Mouse (Mus musculus) liver, embryonic 15.5 days (tissue): ENCODE results near the gene 1700024P04Rik. TPM values are rescaled to one million over a fixed set of nuclear protein-coding genes. Genes with fewer than 3 reads are reported as not detected.

Experiments
- ATAC-seq: fragments of 200-750 bp; cut with Nextera tagmentation; 2 replicates; pipeline ENCODE4 v1.8.0; 2017; ENCODE audit warnings: moderate number of reproducible peaks, mild to moderate bottlenecking, moderate library complexity; ENCODE audit not compliant: insufficient read depth
- H3K27ac ChIP-seq: fragments of 300-500 bp; sonication (generic); replicated peaks from 2 replicates; pipeline ENCODE4 v1.5.1; 2015; ENCODE audit warnings: mild to moderate bottlenecking, inconsistent platforms
- H3K27me3 ChIP-seq: fragments of 300-500 bp; sonication (generic); 2 replicates; pipeline ENCODE4 v1.6.1; 2015; ENCODE audit warnings: mild to moderate bottlenecking, inconsistent platforms
- H3K36me3 ChIP-seq: fragments of 300-500 bp; sonication (generic); replicated peaks from 2 replicates; pipeline ENCODE4 v1.6.1; 2015; ENCODE audit warnings: moderate library complexity, mild to moderate bottlenecking, inconsistent platforms
- H3K4me1 ChIP-seq: fragments of 300-500 bp; sonication (generic); replicated peaks from 2 replicates; pipeline ENCODE4 v1.6.1; 2015; ENCODE audit warnings: inconsistent platforms
- H3K4me2 ChIP-seq: fragments of 300-500 bp; sonication (generic); 2 replicates; pipeline ENCODE4 v1.6.1; 2015; ENCODE audit warnings: moderate library complexity, mild to moderate bottlenecking, inconsistent platforms
- H3K4me3 ChIP-seq: fragments of 300-500 bp; sonication (generic); replicated peaks from 2 replicates; pipeline ENCODE4 v1.5.1; 2015; ENCODE audit warnings: mild to moderate bottlenecking, inconsistent platforms
- H3K9ac ChIP-seq: fragments of 300-500 bp; sonication (generic); 2 replicates; pipeline ENCODE4 v1.6.1; 2015; ENCODE audit warnings: moderate library complexity, mild to moderate bottlenecking, inconsistent platforms
- H3K9me3 ChIP-seq: fragments of 300-500 bp; sonication (generic); replicated peaks from 2 replicates; pipeline ENCODE4 v1.6.1; 2016; ENCODE audit warnings: inconsistent platforms
- WGBS: fragments of 180-500 bp; shearing (Covaris S2); methylation state at CpG from one replicate; pipeline ENCODE4 v1.1.7; 2015; ENCODE audit warnings: mixed read lengths; ENCODE audit not compliant: insufficient replicate concordance; 5-methylcytosine and 5-hydroxymethylcytosine counted together
- polyA plus RNA-seq: library from polyadenylated mRNA; unstranded; fragments of >200 nt; fragmentation: Nextera tagmentation; extraction: Ambion mirVana; gene quantifications from 2 replicates; pipeline ENCODE4 v1.2.1, GENCODE M21; 2015

1700024P04Rik gene
- polyA plus RNA-seq, 1 experiment from 2014 or later = not detected

DNA sequence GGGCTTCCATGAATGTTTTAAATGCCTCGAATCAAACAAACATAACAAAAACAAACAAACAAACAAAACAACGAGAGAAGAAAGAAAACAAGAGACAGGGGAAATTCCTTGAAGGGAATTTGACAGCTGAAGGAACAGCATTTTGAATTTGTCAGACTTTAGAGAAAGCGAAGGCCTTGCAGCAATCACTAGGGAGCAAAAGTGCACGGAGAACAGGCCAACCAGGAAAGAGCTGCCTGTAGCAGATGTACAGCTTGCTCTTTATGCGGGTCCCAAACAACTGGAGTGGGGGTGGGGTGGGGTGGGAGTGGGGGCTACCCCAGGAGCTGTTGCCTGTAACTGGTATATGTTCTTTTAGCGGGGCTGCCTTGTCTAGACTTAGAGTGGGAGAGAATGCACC, 42.0 kb downstream of the 1700024P04Rik start:
- no peak overlapping the region for H3K9ac ChIP-seq
- no peak overlapping the region for H3K4me2 ChIP-seq
- ATAC-seq = no peak
- no peaks in the 10 kb centered on the region for H3K36me3 ChIP-seq
- no peaks in the 10 kb centered on the region for H3K27me3 ChIP-seq
- H3K27ac ChIP-seq = 0 out of 2 replicates have a peak overlapping the region, but pooled peaks have one; percentile 16
- H3K4me3 ChIP-seq = no peak overlapping the region
- WGBS = 41% methylated on average over 6 of the region's 6 CpGs
- H3K9me3 ChIP-seq = no peaks in the 10 kb centered on the region
- H3K4me1 ChIP-seq = peaks cover 28% of the 10 kb centered on the region

DNA sequence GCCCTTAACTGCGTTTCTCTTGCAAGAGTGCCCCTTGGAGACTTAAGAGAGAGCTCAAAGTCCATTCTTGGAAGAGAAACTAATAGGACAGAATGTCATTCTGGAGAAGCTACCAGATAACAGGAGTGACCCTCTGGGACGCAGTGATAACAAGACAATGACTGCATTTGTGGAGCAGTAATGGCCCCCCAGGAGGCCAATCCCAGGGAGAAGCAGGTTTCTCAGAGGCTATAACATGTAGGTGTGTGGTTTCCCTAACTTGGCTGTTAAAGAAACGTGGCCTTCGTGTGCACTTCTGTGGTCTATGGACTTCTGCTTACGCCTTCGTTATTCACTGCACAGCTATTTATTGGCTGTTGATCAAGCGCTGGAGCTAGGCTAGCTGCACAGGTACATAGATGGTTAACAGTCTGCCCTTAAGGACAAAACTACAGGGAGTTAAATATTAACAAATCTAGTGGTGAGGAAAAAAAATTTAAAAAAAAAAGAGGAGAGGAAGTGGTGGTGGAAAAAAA, 42.5 kb downstream of the 1700024P04Rik start:
- Histone ChIP-seq H3K36me3 (no peaks in the 10 kb centered on the region), H3K4me2 (no peak overlapping the region), H3K4me1 (peaks cover 28% of the 10 kb centered on the region), H3K9ac (no peak overlapping the region), H3K9me3 (no peaks in the 10 kb centered on the region), H3K27me3 (no peaks in the 10 kb centered on the region), H3K4me3 (no peak overlapping the region), H3K27ac (no peak overlapping the region)
- ATAC-seq = no peak
- 37% methylated on average over 7 of the region's 7 CpGs for WGBS

- Histone ChIP-seq H3K4me3 (no peak overlapping the region), H3K4me1 (peaks cover 6% of the 10 kb centered on the region), H3K27me3 (no peaks in the 10 kb centered on the region), H3K4me2 (no peak overlapping the region), H3K9me3 (no peaks in the 10 kb centered on the region), H3K9ac (no peak overlapping the region), H3K27ac (no peak overlapping the region), H3K36me3 (no peaks in the 10 kb centered on the region)
- ATAC-seq = no peak
- WGBS = 61% methylated on average over 6 of the region's 6 CpGs
Observed at GRCm38 (mm10) chr13:98937108-98937507, 47.3 kb downstream of the 1700024P04Rik start.

Other genes starting within 250 kb of the 1700024P04Rik start
- 25.5 and 28.0 TPM in 2 replicates for gene Fcho2, start 169.1 kb downstream of the 1700024P04Rik start, polyA plus RNA-seq
- gene Tnpo1, start 58.2 kb downstream of the 1700024P04Rik start, polyA plus RNA-seq = 20.7 and 20.9 TPM in 2 replicates
- 0.14 and 0.21 TPM in 2 replicates for gene Zfp366, start 200.3 kb upstream of the 1700024P04Rik start, polyA plus RNA-seq